Mouse (Mus musculus): ENCODE data around the gene E030018B13Rik.

DNA sequence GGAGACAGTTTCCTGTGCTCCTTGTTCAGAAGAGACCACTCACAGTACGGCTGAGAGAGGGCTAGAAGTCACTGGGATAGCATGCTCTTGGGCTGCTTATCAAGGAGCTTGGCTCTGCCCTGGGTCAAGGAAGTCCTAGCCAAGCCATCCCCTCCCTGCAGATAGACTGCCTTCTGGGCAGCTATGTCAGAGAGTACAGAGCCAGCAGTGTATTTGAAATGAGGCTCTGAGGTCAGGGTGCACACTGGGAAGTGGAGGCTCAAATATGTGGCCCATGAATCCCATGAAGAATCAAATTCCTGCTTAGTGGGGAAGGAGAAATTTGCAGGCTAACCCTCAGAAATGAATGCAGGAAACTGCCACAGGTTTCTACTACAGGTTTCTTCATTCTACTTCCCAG lies 17.9 kb downstream of the E030018B13Rik start:
- TF ChIP-seq CTCF (conservative IDR thresholded peaks at IDR 0.05; ENCODE audit: insufficient read depth, insufficient read length, low read depth, low read length) (no peak), POLR2A (IDR thresholded peaks at IDR 0.05; ENCODE audit: low read depth, low read length) (no peak)
